Mouse (Mus musculus) embryonic facial prominence, embryonic 12.5 days (tissue): ENCODE measurements around the gene Six2. TPM values are rescaled to one million over a fixed set of nuclear protein-coding genes. Genes with fewer than 3 reads are reported as not detected.
A peak's percentile ranks its signal among the peaks of the same experiment; 100 is the strongest.

Experiments
- ATAC-seq: fragments of 200-750 bp; cut with Nextera tagmentation; 2 replicates; pipeline ENCODE4 v1.8.0; 2017; ENCODE audit not compliant: insufficient number of reproducible peaks, insufficient read depth, low FRiP score, low TSS enrichment
- H3K27ac ChIP-seq: fragments of 300-500 bp; sonication (generic); 2 replicates; pipeline ENCODE4 v1.5.1; 2016; ENCODE audit warnings: mild to moderate bottlenecking
- H3K27me3 ChIP-seq: fragments of 300-500 bp; sonication (generic); 2 replicates; pipeline ENCODE4 v1.6.1; 2016; ENCODE audit warnings: mild to moderate bottlenecking, moderate library complexity
- H3K36me3 ChIP-seq: fragments of 300-500 bp; sonication (generic); 2 replicates; pipeline ENCODE4 v1.6.1; 2016; ENCODE audit warnings: mild to moderate bottlenecking
- H3K4me1 ChIP-seq: fragments of 300-500 bp; sonication (generic); 2 replicates; pipeline ENCODE4 v1.6.1; 2016
- H3K4me2 ChIP-seq: fragments of 300-500 bp; sonication (generic); replicated peaks from 2 replicates; pipeline ENCODE4 v1.6.1; 2016; ENCODE audit warnings: mild to moderate bottlenecking, moderate library complexity
- H3K4me3 ChIP-seq: fragments of 300-500 bp; sonication (generic); 2 replicates; pipeline ENCODE4 v1.5.1; 2016; ENCODE audit warnings: mild to moderate bottlenecking
- H3K9ac ChIP-seq: fragments of 300-500 bp; sonication (generic); 2 replicates; pipeline ENCODE4 v1.6.1; 2016; ENCODE audit warnings: mild to moderate bottlenecking, moderate library complexity
- H3K9me3 ChIP-seq: fragments of 300-500 bp; sonication (generic); 2 replicates; pipeline ENCODE4 v1.6.1; 2016; ENCODE audit warnings: mild to moderate bottlenecking, moderate library complexity
- WGBS: fragments of 180-500 bp; shearing (Covaris S2); methylation state at CpG from one replicate; pipeline ENCODE4 v1.1.7; 2016; 5-methylcytosine and 5-hydroxymethylcytosine counted together
- polyA plus RNA-seq: library from polyadenylated mRNA; unstranded; fragments of >200 nt; fragmentation: Nextera tagmentation; extraction: Ambion mirVana; gene quantifications from 2 replicates; pipeline ENCODE4 v1.2.1, GENCODE M21; 2016

Gene Six2
- polyA plus RNA-seq, 1 experiment from 2014 or later, result 33.2 TPM

GRCm38 (mm10) chr17:85681741-85682140 is 6.3 kb downstream of the Six2 start:
- no peak for ATAC-seq
- H3K27ac ChIP-seq, result peak overlapping the region; percentile 71
- H3K4me3 ChIP-seq, result peak overlapping the region; percentile 59; the same call in 1 of the 2 replicates
- peak overlapping the region; percentile 96 for H3K9ac ChIP-seq
- no peaks in the 10 kb centered on the region for H3K9me3 ChIP-seq
- H3K4me1 ChIP-seq, result peaks cover 40% of the 10 kb centered on the region
- H3K4me2 ChIP-seq, result peak overlapping the region; percentile 59
- 10% methylated on average over 6 of the region's 6 CpGs for WGBS
- peaks cover 14% of the 10 kb centered on the region; the same call in 1 of the 2 replicates for H3K36me3 ChIP-seq
- peaks cover 50% of the 10 kb centered on the region for H3K27me3 ChIP-seq

- Histone ChIP-seq H3K9ac (peak overlapping the region; percentile 48; the same call in 1 of the 2 replicates), H3K27ac (peak overlapping the region; percentile 71)
Measured at GRCm38 (mm10) chr17:85680851-85681550, 7.1 kb downstream of the Six2 start.

GRCm38 (mm10) chr17:85680116-85680850 is 7.8 kb downstream of the Six2 start:
- Histone ChIP-seq H3K9ac (peak overlapping the region; percentile 48), H3K4me1 (peaks cover 37% of the 10 kb centered on the region), H3K27me3 (peaks cover 50% of the 10 kb centered on the region), H3K36me3 (peaks cover 13% of the 10 kb centered on the region; the same call in 1 of the 2 replicates), H3K9me3 (no peaks in the 10 kb centered on the region), H3K4me3 (peak overlapping the region; percentile 59), H3K4me2 (peak overlapping the region; percentile 59), H3K27ac (peak overlapping the region; percentile 66)
- 5% methylated on average over 21 of the region's 21 CpGs for WGBS
- ATAC-seq, result no peak

More at GRCm38 (mm10) chr17:85680851-85681550, 7.1 kb downstream of the Six2 start:
- WGBS, result 6% methylated on average over 19 of the region's 19 CpGs
- H3K27me3 ChIP-seq, result peaks cover 50% of the 10 kb centered on the region
- peaks cover 14% of the 10 kb centered on the region; the same call in 1 of the 2 replicates for H3K36me3 ChIP-seq
- no peaks in the 10 kb centered on the region for H3K9me3 ChIP-seq
- peaks cover 40% of the 10 kb centered on the region for H3K4me1 ChIP-seq
- H3K4me3 ChIP-seq, result peak overlapping the region; percentile 59
- no peak for ATAC-seq
- peak overlapping the region; percentile 59 for H3K4me2 ChIP-seq

GRCm38 (mm10) chr17:85679651-85680050 is 8.4 kb downstream of the Six2 start:
- Histone ChIP-seq H3K9me3 (no peaks in the 10 kb centered on the region), H3K4me3 (peak overlapping the region; percentile 59), H3K4me2 (peak overlapping the region; percentile 59), H3K27ac (peak overlapping the region; percentile 66), H3K4me1 (peaks cover 33% of the 10 kb centered on the region), H3K9ac (peak overlapping the region; percentile 48), H3K27me3 (peaks cover 50% of the 10 kb centered on the region), H3K36me3 (peaks cover 8% of the 10 kb centered on the region; the same call in 1 of the 2 replicates)
- no peak for ATAC-seq
- WGBS, result 7% methylated on average over 15 of the region's 15 CpGs

- H3K27ac ChIP-seq, result no peak overlapping the region
- no peaks in the 10 kb centered on the region for H3K9me3 ChIP-seq
- peak overlapping the region; percentile 55 for H3K4me2 ChIP-seq
- H3K4me1 ChIP-seq, result peaks cover 3% of the 10 kb centered on the region; the same call in 1 of the 2 replicates
- peak overlapping the region; percentile 25; the same call in 1 of the 2 replicates for H3K4me3 ChIP-seq
- no peak for ATAC-seq
- peak overlapping the region; percentile 10; the same call in 1 of the 2 replicates for H3K9ac ChIP-seq
- 2% methylated on average over 20 of the region's 20 CpGs for WGBS
- H3K36me3 ChIP-seq, result no peaks in the 10 kb centered on the region
- H3K27me3 ChIP-seq, result peaks cover 17% of the 10 kb centered on the region
Measured at GRCm38 (mm10) chr17:85664618-85665320, 23.3 kb downstream of the Six2 start.

- peak overlapping the region; percentile 10; the same call in 1 of the 2 replicates for H3K9ac ChIP-seq
- H3K9me3 ChIP-seq, result no peaks in the 10 kb centered on the region
- no peaks in the 10 kb centered on the region for H3K36me3 ChIP-seq
- peaks cover 17% of the 10 kb centered on the region for H3K27me3 ChIP-seq
- H3K4me2 ChIP-seq, result peak overlapping the region; percentile 55
- no peak overlapping the region for H3K27ac ChIP-seq
- no peak overlapping the region for H3K4me3 ChIP-seq
- peaks cover 3% of the 10 kb centered on the region; the same call in 1 of the 2 replicates for H3K4me1 ChIP-seq
- ATAC-seq, result no peak
- 33% methylated on average over 2 of the region's 2 CpGs for WGBS
Measured at GRCm38 (mm10) chr17:85664202-85664601, 23.9 kb downstream of the Six2 start.

GRCm38 (mm10) chr17:85661521-85661920 is 26.6 kb downstream of the Six2 start:
- Histone ChIP-seq H3K4me1 (peaks cover 3% of the 10 kb centered on the region; the same call in 1 of the 2 replicates), H3K27me3 (peaks cover 17% of the 10 kb centered on the region), H3K4me2 (no peak overlapping the region), H3K27ac (no peak overlapping the region), H3K36me3 (no peaks in the 10 kb centered on the region), H3K9ac (no peak overlapping the region), H3K4me3 (no peak overlapping the region), H3K9me3 (no peaks in the 10 kb centered on the region)
- 74% methylated on average over 5 of the region's 5 CpGs for WGBS
- ATAC-seq, result no peak

- Histone ChIP-seq H3K27ac (no peak overlapping the region), H3K9ac (no peak overlapping the region), H3K36me3 (no peaks in the 10 kb centered on the region), H3K4me2 (no peak overlapping the region), H3K4me3 (no peak overlapping the region), H3K4me1 (no peaks in the 10 kb centered on the region), H3K27me3 (peaks cover 17% of the 10 kb centered on the region), H3K9me3 (no peaks in the 10 kb centered on the region)
- WGBS, result 77% methylated on average over 1 of the region's 1 CpGs
- ATAC-seq, result no peak
Measured at GRCm38 (mm10) chr17:85660016-85660415, 28.1 kb downstream of the Six2 start.

- Histone ChIP-seq H3K27me3 (peaks cover 50% of the 10 kb centered on the region), H3K9me3 (no peaks in the 10 kb centered on the region), H3K27ac (peak overlapping the region; percentile 25; the same call in 1 of the 2 replicates), H3K4me3 (peak overlapping the region; percentile 32), H3K36me3 (no peaks in the 10 kb centered on the region), H3K4me2 (peak overlapping the region; percentile 70), H3K9ac (peak overlapping the region; percentile 44), H3K4me1 (peaks cover 16% of the 10 kb centered on the region; the same call in 1 of the 2 replicates)
- WGBS, result 4% methylated on average over 36 of the region's 36 CpGs
- peak; percentile 68; the same call in 1 of the 2 replicates for ATAC-seq
Measured at GRCm38 (mm10) chr17:85645718-85646665, 42.1 kb downstream of the Six2 start.

- peaks cover 16% of the 10 kb centered on the region; the same call in 1 of the 2 replicates for H3K4me1 ChIP-seq
- peaks cover 50% of the 10 kb centered on the region for H3K27me3 ChIP-seq
- no peak overlapping the region for H3K27ac ChIP-seq
- ATAC-seq, result no peak
- H3K9me3 ChIP-seq, result no peaks in the 10 kb centered on the region
- WGBS, result 11% methylated on average over 10 of the region's 12 CpGs
- peak overlapping the region; percentile 44 for H3K9ac ChIP-seq
- H3K36me3 ChIP-seq, result no peaks in the 10 kb centered on the region
- peak overlapping the region; percentile 32 for H3K4me3 ChIP-seq
- peak overlapping the region; percentile 70 for H3K4me2 ChIP-seq
Measured at GRCm38 (mm10) chr17:85645312-85645711, 42.8 kb downstream of the Six2 start.
